Mouse (Mus musculus): ENCODE measurements around the gene Mtmr1.

- TF ChIP-seq EP300 (IDR thresholded peaks at IDR 0.05) = no peak
- TF ChIP-seq CTCF (IDR thresholded peaks at IDR 0.05) = no peak
Measured at GRCm38 (mm10) chrX:71464138-71464826, 99.7 kb downstream of the Mtmr1 start.
